Comparison of ENCODE assay signal across 7 mouse cellular contexts in genomic region chr7:63936986-63937235, GRCm38 (mm10). TPM values are rescaled to one million over a fixed set of nuclear protein-coding genes. Genes with fewer than 3 reads are reported as not detected.
DNase-seq lines count a peak whose midpoint lies in the region; ATAC-seq and TF ChIP-seq lines count a peak whose summit lies in the region.

No protein-coding gene starts in this region.

- no peak for ATAC-seq in lung, embryonic 16.5 days (ENCODE audit: low read depth)
- no peak for ATAC-seq in limb, embryonic 12.5 days (ENCODE audit: insufficient number of reproducible peaks, insufficient read depth, low FRiP score, low TSS enrichment, low read depth)

- H3K9ac ChIP-seq in lung, embryonic 16.5 days (ENCODE audit: low read length), result peak overlapping the region; percentile 76
- peak overlapping the region; percentile 83 for H3K9ac ChIP-seq in limb, embryonic 12.5 days (replicated peaks)

- H3K27me3 ChIP-seq in lung, embryonic 16.5 days (ENCODE audit: control insufficient read depth, insufficient read depth, low read depth, low read length), result no peaks in the 10 kb centered on the region
- H3K27me3 ChIP-seq in limb, embryonic 12.5 days, result no peaks in the 10 kb centered on the region; the same call in 1 of the 2 replicates
- H3K27me3 ChIP-seq in splenic B cell, adult 2 months (ENCODE audit: control insufficient read depth, insufficient read depth, low read length, poor library complexity, severe bottlenecking), result no peaks in the 10 kb centered on the region

- no peak for TF ChIP-seq CTCF in embryonic fibroblast, embryonic 13.5 days (IDR thresholded peaks at IDR 0.05; ENCODE audit: borderline replicate concordance, insufficient read depth, low read length)

- peak overlapping the region; percentile 95 for H3K27ac ChIP-seq in lung, embryonic 16.5 days (ENCODE audit: low read length)
- peak overlapping the region; percentile 89 for H3K27ac ChIP-seq in embryonic fibroblast, embryonic 13.5 days (ENCODE audit: insufficient read depth, low read length)
- peak overlapping the region; percentile 91 for H3K27ac ChIP-seq in limb, embryonic 12.5 days

- H3K9me3 ChIP-seq in lung, embryonic 16.5 days (ENCODE audit: control insufficient read depth, low read length), result no peaks in the 10 kb centered on the region
- no peaks in the 10 kb centered on the region for H3K9me3 ChIP-seq in limb, embryonic 12.5 days

- DNase-seq in lung, postnatal 10 days, result no peak
- peak; percentile 69 for DNase-seq in splenic B cell, adult 2 months (ENCODE audit: low read depth, low spot score)
- DNase-seq in adrenal gland, adult 8-10 months, result no peak
- DNase-seq in embryo, embryonic 9.5 days (ENCODE audit: extremely low spot score), result no peak

- peaks cover 22% of the 10 kb centered on the region for H3K4me1 ChIP-seq in lung, embryonic 16.5 days (replicated peaks; ENCODE audit: control insufficient read depth, insufficient read depth, low read length)
- H3K4me1 ChIP-seq in embryonic fibroblast, embryonic 13.5 days (ENCODE audit: control insufficient read depth, insufficient read depth, low read length), result peaks cover 18% of the 10 kb centered on the region
- H3K4me1 ChIP-seq in limb, embryonic 12.5 days (replicated peaks), result peaks cover 24% of the 10 kb centered on the region

- H3K4me2 ChIP-seq in lung, embryonic 16.5 days (ENCODE audit: low read depth, low read length), result peak overlapping the region; percentile 91
- peak overlapping the region; percentile 92 for H3K4me2 ChIP-seq in limb, embryonic 12.5 days

- peak overlapping the region; percentile 62 for H3K4me3 ChIP-seq in lung, embryonic 16.5 days (ENCODE audit: low read length)
- H3K4me3 ChIP-seq in embryonic fibroblast, embryonic 13.5 days (ENCODE audit: insufficient read depth, low read length), result peak overlapping the region; percentile 97
- H3K4me3 ChIP-seq in limb, embryonic 12.5 days (replicated peaks), result peak overlapping the region; percentile 81

- 0% methylated on average over 11 of the region's 11 CpGs for whole genome bisulfite sequencing in lung, embryonic 16.5 days
- 1% methylated on average over 11 of the region's 11 CpGs for WGBS in limb, embryonic 12.5 days

- no peak for TF ChIP-seq POLR2A in embryonic fibroblast, embryonic 13.5 days (IDR thresholded peaks at IDR 0.05; ENCODE audit: low read depth, low read length)

- H3K36me3 ChIP-seq in lung, embryonic 16.5 days (ENCODE audit: control insufficient read depth, insufficient read depth, low read length), result no peaks in the 10 kb centered on the region
- no peaks in the 10 kb centered on the region for H3K36me3 ChIP-seq in limb, embryonic 12.5 days
- H3K36me3 ChIP-seq in splenic B cell, adult 2 months (ENCODE audit: control insufficient read depth, insufficient read depth, low read length, poor library complexity, severe bottlenecking), result peaks cover 2% of the 10 kb centered on the region; the same call in 1 of the 2 replicates

RNA-seq across cellular contexts. Expression of gene Klf13, which starts 1.8 kb away (rescaled TPM):
- 39.0 and 40.1 TPM in 2 replicates for polyA plus RNA-seq in lung, embryonic 16.5 days (2015; fragmentation: Nextera tagmentation; extraction: Ambion mirVana)
- 34.6 and 40.2 TPM in 2 replicates for polyA plus RNA-seq in embryonic fibroblast, embryonic 13.5 days (2011; ENCODE audit: insufficient read length, low read depth, missing spikeins)
- polyA plus RNA-seq in limb, embryonic 12.5 days (2016; fragmentation: Nextera tagmentation; extraction: Ambion mirVana), result 16.9 and 17.0 TPM in 2 replicates
- 10 to 100 TPM; 56.8 to 83.6 (median 74.3) TPM for total RNA-seq in adrenal gland, adult 8-10 months (2022)

RNA-seq across cellular contexts. Expression of gene E030018B13Rik, which starts 20.3 kb away (rescaled TPM):
- polyA plus RNA-seq in lung, embryonic 16.5 days (2015; fragmentation: Nextera tagmentation; extraction: Ambion mirVana), result not detected in 2 replicates
- polyA plus RNA-seq in embryonic fibroblast, embryonic 13.5 days (2011; ENCODE audit: insufficient read length, low read depth, missing spikeins), result not detected in 2 replicates
- polyA plus RNA-seq in limb, embryonic 12.5 days (2016; fragmentation: Nextera tagmentation; extraction: Ambion mirVana), result not detected in 2 replicates
- total RNA-seq in adrenal gland, adult 8-10 months (2022), result under 1 TPM in 1 of 4 experiments, not detected in 3; 0.45 TPM
